Mouse (Mus musculus): ENCODE results near the gene Rrp9. TPM values are rescaled to one million over a fixed set of nuclear protein-coding genes. Genes with fewer than 3 reads are reported as not detected.
A peak's percentile ranks its signal among the peaks of the same experiment; 100 is the strongest.
"Not testable (repeated sequence)": the region's sequence is repeated elsewhere in the genome, so short reads cannot be mapped to it uniquely, and the experiment has no call there.

The Rrp9 gene
- polyA plus RNA-seq, 1 experiment from 2014 or later, result 45.9 TPM

DNA sequence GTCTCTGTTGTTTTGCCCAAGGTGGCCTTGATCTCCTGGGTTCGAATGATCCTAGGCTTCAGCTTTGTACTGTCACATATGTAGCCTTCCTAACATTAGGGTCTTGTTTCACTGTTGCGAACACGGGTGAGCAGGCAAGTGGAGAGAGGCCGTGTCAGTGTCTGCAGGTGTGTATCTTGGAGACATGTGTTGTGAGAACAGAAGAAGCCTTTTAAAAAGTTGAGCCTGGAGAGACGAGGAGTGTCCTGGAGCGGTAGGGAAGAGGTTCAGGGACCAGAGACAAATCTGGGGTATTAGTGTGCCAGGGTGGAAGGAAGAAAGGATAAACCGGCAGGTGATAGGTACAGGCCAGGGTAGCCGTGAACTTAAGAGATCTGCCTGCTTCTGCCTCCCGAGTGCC is 2.3 kb downstream of the Rrp9 start:
- Histone ChIP-seq H3K36me3 (peaks cover 14% of the 10 kb centered on the region), H3K4me3 (peak overlapping the region; percentile 65), H3K4me1 (replicated peaks) (peaks cover 24% of the 10 kb centered on the region), H3K27ac (replicated peaks) (no peak overlapping the region), H3K27me3 (no peaks in the 10 kb centered on the region), H3K9me3 (no peaks in the 10 kb centered on the region), H3K9ac (peak overlapping the region; percentile 59; the same call in 1 of the 2 replicates), H3K4me2 (peak overlapping the region; percentile 77)
- ATAC-seq (ENCODE audit: low FRiP score, low read depth), result no peak
- WGBS, result 85% methylated on average over 9 of the region's 9 CpGs

DNA sequence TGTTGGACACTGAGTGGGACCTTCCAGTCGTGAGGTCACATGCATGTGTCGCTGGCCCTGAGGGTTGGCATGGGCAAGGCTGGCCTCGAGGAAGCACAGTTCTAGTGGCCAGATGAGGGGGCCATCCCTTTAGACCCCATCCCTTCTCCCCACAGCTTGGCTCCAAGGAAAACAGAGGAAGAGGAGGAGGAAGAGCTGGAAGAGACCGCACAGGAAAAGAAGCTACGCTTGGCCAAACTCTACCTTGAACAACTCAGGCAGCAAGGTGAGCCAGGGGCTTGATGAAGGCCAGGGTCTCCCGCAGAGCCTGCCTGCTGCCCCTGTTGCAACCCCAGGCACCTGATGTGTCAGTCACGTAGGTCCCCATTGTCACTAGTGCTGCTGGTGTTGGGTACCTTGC is 4.8 kb downstream of the Rrp9 start:
- no peaks in the 10 kb centered on the region for H3K9me3 ChIP-seq
- ATAC-seq (ENCODE audit: low FRiP score, low read depth), result no peak
- H3K27me3 ChIP-seq, result no peaks in the 10 kb centered on the region
- no peak overlapping the region for H3K27ac ChIP-seq (replicated peaks)
- H3K36me3 ChIP-seq, result peaks cover 32% of the 10 kb centered on the region
- 96% methylated on average over 7 of the region's 7 CpGs for WGBS
- peaks cover 19% of the 10 kb centered on the region for H3K4me1 ChIP-seq (replicated peaks)
- H3K4me3 ChIP-seq, result no peak overlapping the region
- H3K9ac ChIP-seq, result no peak overlapping the region
- no peak overlapping the region for H3K4me2 ChIP-seq

DNA sequence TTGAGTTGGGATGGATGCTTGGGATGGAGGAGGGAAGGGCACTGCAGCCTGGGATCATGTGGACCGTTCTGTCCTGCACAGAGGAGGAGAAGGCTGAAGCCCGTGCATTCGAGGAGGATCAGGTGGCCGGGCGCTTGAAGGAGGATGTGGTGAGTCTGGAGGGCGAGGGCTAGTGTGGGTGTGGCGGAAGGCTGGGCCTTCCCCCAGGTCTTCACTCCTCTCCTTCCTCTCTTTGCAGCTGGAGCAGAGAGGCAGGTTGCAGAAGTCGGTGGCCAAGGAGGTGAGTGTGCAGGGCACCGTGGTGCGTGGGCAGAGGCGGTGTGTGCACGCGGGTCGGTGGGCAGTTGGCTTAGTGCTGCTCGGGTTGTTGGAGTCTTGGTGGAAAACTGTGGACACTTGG is 5.3 kb downstream of the Rrp9 start:
- Histone ChIP-seq H3K4me3 (no peak overlapping the region), H3K4me2 (no peak overlapping the region), H3K4me1 (replicated peaks) (peaks cover 18% of the 10 kb centered on the region), H3K27ac (replicated peaks) (no peak overlapping the region), H3K27me3 (no peaks in the 10 kb centered on the region), H3K36me3 (peaks cover 35% of the 10 kb centered on the region), H3K9me3 (no peaks in the 10 kb centered on the region), H3K9ac (no peak overlapping the region)
- no peak for ATAC-seq (ENCODE audit: low FRiP score, low read depth)
- 97% methylated on average over 15 of the region's 15 CpGs for WGBS

DNA sequence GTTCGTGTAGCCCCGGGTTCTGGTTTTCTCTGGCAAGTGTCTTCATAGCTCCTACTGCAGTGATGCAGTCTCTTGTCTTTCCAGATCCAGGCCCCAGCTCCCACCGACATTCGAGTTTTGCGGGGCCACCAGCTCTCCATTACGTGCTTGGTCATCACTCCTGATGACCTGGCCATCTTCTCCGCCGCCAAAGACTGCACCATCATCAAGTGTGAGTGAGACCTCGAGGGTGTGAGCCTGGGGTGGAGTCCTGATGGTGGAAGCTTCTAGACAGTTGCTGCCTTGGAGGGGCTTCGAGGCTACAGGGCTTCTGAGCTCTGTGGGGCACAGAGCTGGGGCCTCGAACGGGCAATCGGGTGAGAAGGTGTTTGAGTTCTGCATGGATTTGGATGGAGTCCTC is 5.9 kb downstream of the Rrp9 start:
- no peak overlapping the region for H3K9ac ChIP-seq
- no peak for ATAC-seq (ENCODE audit: low FRiP score, low read depth)
- no peak overlapping the region for H3K4me2 ChIP-seq
- 92% methylated on average over 13 of the region's 13 CpGs for WGBS
- H3K4me1 ChIP-seq (replicated peaks), result peaks cover 12% of the 10 kb centered on the region
- no peaks in the 10 kb centered on the region for H3K9me3 ChIP-seq
- H3K36me3 ChIP-seq, result peaks cover 37% of the 10 kb centered on the region
- no peak overlapping the region for H3K4me3 ChIP-seq
- H3K27ac ChIP-seq (replicated peaks), result no peak overlapping the region
- no peaks in the 10 kb centered on the region for H3K27me3 ChIP-seq

DNA sequence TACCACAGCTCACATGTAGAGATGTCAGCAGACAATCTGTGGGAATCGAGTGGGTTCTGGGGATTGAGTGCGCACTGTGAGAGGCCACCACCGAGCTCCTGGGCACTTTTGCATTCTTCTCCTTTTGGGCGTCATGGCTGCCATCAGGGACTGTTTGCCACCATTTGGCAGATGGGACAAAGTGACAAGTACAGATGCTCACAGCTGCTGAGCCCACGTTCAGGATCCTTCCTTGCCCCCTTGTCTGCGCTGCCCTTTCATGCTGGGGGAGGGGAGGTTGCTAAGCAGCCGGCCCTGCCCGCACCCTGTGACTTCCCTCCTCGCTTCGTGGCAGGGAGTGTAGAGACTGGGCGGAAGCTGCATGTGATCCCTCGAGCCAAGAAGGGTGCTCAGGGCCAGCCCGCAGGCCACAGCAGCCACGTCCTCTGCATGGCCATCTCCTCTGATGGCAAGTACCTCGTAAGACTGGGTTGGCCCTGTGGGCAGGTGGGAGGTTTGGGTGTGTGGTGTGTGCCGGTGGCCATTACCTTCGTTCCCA is 6.9 kb downstream of the Rrp9 start:
- peaks cover 37% of the 10 kb centered on the region for H3K36me3 ChIP-seq
- ATAC-seq (ENCODE audit: low FRiP score, low read depth), result no peak

DNA sequence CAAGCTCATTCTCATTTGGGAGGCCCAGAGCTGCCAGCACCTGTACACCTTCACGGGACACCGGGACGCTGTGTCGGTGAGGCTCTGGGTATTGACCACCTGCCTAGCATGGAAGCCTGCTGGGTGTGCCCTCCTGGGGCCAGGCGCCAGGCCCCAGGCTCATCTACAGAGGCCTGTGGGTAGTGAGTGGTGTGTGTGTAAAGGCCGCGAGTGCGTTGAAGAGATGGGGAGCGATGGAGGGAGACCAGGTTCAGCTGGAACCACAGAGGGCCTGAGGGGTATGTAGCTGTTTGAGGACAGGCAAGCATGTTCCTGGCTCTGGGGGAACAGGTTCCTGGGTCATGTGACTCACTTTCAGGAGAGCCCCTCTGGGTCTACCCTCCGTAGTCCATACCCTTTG is 7.4 kb downstream of the Rrp9 start:
- Histone ChIP-seq H3K27ac (replicated peaks) (no peak overlapping the region), H3K27me3 (no peaks in the 10 kb centered on the region), H3K4me3 (no peak overlapping the region), H3K36me3 (peaks cover 37% of the 10 kb centered on the region), H3K9me3 (no peaks in the 10 kb centered on the region), H3K4me1 (replicated peaks) (peaks cover 6% of the 10 kb centered on the region), H3K9ac (no peak overlapping the region), H3K4me2 (no peak overlapping the region)
- ATAC-seq (ENCODE audit: low FRiP score, low read depth), result no peak
- WGBS, result 96% methylated on average over 10 of the region's 10 CpGs

More for the DNA sequence above, 6.9 kb downstream of the Rrp9 start:
- H3K9me3 ChIP-seq, result no peaks in the 10 kb centered on the region
- H3K4me1 ChIP-seq (replicated peaks), result peaks cover 11% of the 10 kb centered on the region
- no peaks in the 10 kb centered on the region for H3K27me3 ChIP-seq
- no peak overlapping the region for H3K4me2 ChIP-seq
- H3K9ac ChIP-seq, result no peak overlapping the region
- no peak overlapping the region for H3K4me3 ChIP-seq
- 84% methylated on average over 17 of the region's 17 CpGs for WGBS
- no peak overlapping the region for H3K27ac ChIP-seq (replicated peaks)

DNA sequence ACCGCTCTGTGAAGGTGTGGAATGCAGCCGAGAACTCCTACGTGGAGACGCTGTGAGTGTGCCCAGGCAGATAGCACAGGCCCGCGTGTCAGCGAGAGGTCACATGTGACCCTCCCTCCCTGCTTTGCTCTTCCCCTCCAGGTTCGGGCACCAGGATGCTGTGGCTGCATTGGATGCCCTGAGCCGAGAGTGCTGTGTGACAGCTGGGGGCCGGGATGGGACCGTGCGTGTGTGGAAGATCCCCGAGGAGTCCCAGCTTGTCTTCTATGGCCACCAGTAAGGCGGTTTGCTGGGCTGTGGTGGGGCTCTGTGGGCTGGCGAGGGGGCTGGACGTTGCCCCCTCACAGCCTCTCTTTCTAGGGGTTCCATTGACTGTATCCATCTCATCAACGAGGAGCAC is 7.8 kb downstream of the Rrp9 start:
- Histone ChIP-seq H3K4me2 (no peak overlapping the region), H3K4me3 (no peak overlapping the region), H3K9ac (no peak overlapping the region), H3K27ac (replicated peaks) (no peak overlapping the region), H3K27me3 (no peaks in the 10 kb centered on the region), H3K9me3 (no peaks in the 10 kb centered on the region), H3K36me3 (peaks cover 37% of the 10 kb centered on the region), H3K4me1 (replicated peaks) (0 out of 2 replicates have a peak, but pooled peaks cover 1% of the 10 kb centered on the region)
- no peak for ATAC-seq (ENCODE audit: low FRiP score, low read depth)
- WGBS, result 95% methylated on average over 17 of the region's 17 CpGs

DNA sequence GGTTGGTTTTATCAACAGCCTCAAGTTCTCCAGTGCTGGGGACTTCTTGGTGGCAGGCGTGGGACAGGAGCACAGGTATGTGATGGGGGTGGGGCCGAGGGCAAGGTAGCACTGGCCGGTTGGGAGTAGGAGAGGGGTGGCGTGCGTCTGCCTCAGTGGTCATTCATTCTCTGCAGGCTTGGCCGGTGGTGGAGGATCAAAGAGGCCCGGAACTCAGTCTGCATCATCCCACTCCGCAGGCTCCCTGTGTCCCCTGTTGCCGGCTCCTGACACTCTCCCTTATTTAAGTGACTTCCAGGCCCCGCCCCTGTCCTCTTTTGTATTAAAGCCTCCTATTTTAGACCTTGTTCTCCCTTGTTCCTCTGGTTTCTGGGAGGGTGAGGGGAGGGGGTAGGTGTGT is 9.3 kb downstream of the Rrp9 start:
- H3K27ac ChIP-seq (replicated peaks), result no peak overlapping the region
- H3K4me2 ChIP-seq, result no peak overlapping the region
- no peak overlapping the region for H3K9ac ChIP-seq
- H3K4me3 ChIP-seq, result no peak overlapping the region
- WGBS, result 75% methylated on average over 10 of the region's 10 CpGs
- H3K4me1 ChIP-seq (replicated peaks), result no peaks in the 10 kb centered on the region
- H3K27me3 ChIP-seq, result no peaks in the 10 kb centered on the region
- no peak for ATAC-seq (ENCODE audit: low FRiP score, low read depth)
- peaks cover 37% of the 10 kb centered on the region for H3K36me3 ChIP-seq
- no peaks in the 10 kb centered on the region for H3K9me3 ChIP-seq

DNA sequence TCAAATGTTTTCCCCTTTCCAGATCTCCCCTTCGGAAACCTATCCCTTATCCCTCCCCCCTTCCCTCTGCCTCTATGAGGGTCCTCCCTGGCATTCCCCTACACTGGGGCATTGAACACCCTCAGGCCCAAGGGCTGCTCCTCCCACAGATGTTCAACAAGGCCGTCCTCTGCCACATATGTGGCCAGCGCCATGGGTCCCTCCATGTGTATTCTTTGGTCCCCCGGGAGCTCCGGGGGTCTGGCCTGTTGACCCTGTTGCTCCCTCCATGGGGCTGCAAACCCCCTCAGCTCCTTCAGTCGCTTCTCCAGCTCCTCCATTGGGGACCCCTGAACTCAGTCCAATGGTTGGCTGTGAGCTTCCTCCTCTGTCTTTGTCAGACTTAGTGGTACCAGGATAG is 11.8 kb downstream of the Rrp9 start:
- not testable (repeated sequence) for H3K27me3 ChIP-seq; H3K4me2 ChIP-seq; H3K27ac ChIP-seq (replicated peaks); H3K9me3 ChIP-seq; H3K4me1 ChIP-seq (replicated peaks); H3K4me3 ChIP-seq; ATAC-seq (ENCODE audit: low FRiP score, low read depth); H3K9ac ChIP-seq
- peaks cover 28% of the 10 kb centered on the region for H3K36me3 ChIP-seq
- whole genome bisulfite sequencing, result 87% methylated on average over 6 of the region's 6 CpGs

DNA sequence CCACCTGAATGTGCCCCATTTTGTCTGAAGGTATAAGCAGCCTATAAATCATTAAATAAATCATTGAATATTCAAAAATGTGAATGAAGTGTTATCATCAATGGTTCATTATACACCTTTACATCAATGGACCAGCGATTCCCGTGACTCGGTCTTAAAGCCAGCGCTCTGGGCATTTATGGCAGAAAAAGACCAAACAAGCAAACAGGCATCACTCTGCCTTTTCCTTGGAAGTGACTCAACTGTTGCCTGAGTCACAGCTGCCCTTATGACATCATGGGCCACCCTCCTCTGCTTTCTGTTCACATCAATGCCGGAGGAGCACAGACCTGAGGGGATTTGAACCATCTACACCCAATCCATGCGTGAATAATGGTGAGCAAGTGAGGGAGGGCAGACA is 23.9 kb downstream of the Rrp9 start, which contains the start of gene Iqcf1:
Gene Iqcf1 (plus strand): TSS at position 301 of the 400 bp plus-strand sequence.
- H3K9ac ChIP-seq, result no peak within 1 kb of the TSS
- WGBS, result 93% methylated on average over 6 of the region's 6 CpGs
- H3K27ac ChIP-seq (replicated peaks), result no peak within 1 kb of the TSS
- no peak within 1 kb of the TSS for H3K4me3 ChIP-seq
- no peaks in the 10 kb centered on the region for H3K27me3 ChIP-seq
- no peaks in the 10 kb centered on the region for H3K9me3 ChIP-seq
- no peak for ATAC-seq (ENCODE audit: low FRiP score, low read depth)
- H3K4me1 ChIP-seq (replicated peaks), result no peaks in the 10 kb centered on the region
- no peaks in the 10 kb centered on the region for H3K36me3 ChIP-seq
- no peak within 1 kb of the TSS for H3K4me2 ChIP-seq

DNA sequence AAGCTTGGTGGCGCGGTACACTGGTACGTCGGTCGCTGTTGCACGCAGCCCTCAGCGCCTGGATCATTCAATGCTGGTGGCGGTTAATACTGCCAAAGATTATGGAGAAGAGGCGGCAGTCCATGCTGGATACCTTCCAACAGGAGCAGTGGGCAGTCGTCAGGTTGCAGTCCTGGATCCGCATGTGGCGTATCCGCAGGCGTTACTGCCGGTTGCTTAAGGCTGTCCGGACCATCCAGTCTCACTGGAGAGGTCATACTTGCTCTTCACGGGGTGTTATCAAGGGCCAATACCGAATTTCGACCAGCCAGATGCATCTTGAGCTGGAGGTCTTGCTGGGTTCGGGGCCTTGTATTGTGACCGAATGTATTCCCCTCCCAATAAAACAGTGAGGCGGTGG is 26.1 kb downstream of the Rrp9 start:
- Histone ChIP-seq H3K9me3 (no peaks in the 10 kb centered on the region), H3K4me1 (replicated peaks) (no peaks in the 10 kb centered on the region), H3K4me3 (no peak overlapping the region), H3K4me2 (no peak overlapping the region), H3K27me3 (no peaks in the 10 kb centered on the region), H3K9ac (no peak overlapping the region), H3K36me3 (no peaks in the 10 kb centered on the region), H3K27ac (replicated peaks) (no peak overlapping the region)
- 87% methylated on average over 22 of the region's 22 CpGs for WGBS
- ATAC-seq (ENCODE audit: low FRiP score, low read depth), result no peak

DNA sequence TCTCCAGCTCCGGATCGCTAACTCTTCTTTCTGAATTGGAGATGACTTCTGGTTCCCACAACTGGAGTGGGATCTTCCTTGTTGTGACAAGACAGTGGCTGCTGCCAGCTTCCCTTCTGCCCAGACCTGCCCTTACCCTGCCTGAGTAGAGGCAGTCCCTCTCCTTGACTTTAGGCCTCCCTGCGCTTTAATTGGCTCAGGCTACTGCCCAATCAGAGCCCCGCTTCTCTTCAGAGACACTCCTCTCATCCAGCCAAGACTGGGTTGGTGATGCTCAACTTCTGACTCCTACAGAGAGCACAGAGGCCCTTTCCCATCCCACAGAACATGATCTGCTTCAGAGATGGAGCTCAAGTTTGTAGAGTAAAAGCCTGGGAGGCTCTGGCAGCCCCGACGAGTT is 28.5 kb downstream of the Rrp9 start:
- no peaks in the 10 kb centered on the region for H3K27me3 ChIP-seq
- H3K4me1 ChIP-seq (replicated peaks), result no peaks in the 10 kb centered on the region
- H3K9me3 ChIP-seq, result no peaks in the 10 kb centered on the region
- ATAC-seq (ENCODE audit: low FRiP score, low read depth), result no peak
- 76% methylated on average over 6 of the region's 6 CpGs for whole genome bisulfite sequencing
- H3K36me3 ChIP-seq, result no peaks in the 10 kb centered on the region
- H3K27ac ChIP-seq (replicated peaks), result no peak overlapping the region
- no peak overlapping the region for H3K4me2 ChIP-seq
- H3K4me3 ChIP-seq, result no peak overlapping the region
- no peak overlapping the region for H3K9ac ChIP-seq

DNA sequence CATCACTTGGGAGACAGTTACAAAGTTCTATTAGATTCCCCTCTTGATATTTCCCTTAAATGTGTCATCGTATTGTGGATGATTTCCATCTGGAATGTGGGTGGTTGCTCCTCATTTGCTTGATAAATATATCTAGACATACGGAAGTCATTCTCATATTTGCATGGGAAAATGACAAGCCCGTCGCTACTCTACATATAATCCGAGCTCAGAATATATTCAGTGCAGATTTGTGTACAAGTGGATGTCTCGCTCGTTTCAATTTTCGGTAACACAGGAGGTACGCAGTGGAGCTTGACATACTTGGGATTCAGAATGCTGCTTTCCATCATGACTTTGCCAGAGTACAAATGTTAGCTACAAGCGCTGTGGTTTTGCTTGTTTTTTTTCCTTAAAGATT is 33.6 kb downstream of the Rrp9 start:
- no peak overlapping the region for H3K4me2 ChIP-seq
- H3K4me3 ChIP-seq, result no peak overlapping the region
- H3K27ac ChIP-seq (replicated peaks), result no peak overlapping the region
- H3K36me3 ChIP-seq, result no peaks in the 10 kb centered on the region
- H3K9me3 ChIP-seq, result no peaks in the 10 kb centered on the region
- no peak for ATAC-seq (ENCODE audit: low FRiP score, low read depth)
- H3K27me3 ChIP-seq, result no peaks in the 10 kb centered on the region
- no peaks in the 10 kb centered on the region for H3K4me1 ChIP-seq (replicated peaks)
- WGBS, result 95% methylated on average over 10 of the region's 10 CpGs
- H3K9ac ChIP-seq, result no peak overlapping the region

Measured in hindbrain, embryonic 15.5 days (tissue).